Mouse (Mus musculus) limb, embryonic 11.5 days (tissue): ENCODE data around the gene Cd247. TPM values are rescaled to one million over a fixed set of nuclear protein-coding genes. Genes with fewer than 3 reads are reported as not detected.

ENCODE experiments used
- ATAC-seq: fragments of 200-750 bp; cut with Nextera tagmentation; 2 replicates; pipeline ENCODE4 v1.8.0; 2017; ENCODE audit warnings: low read depth; ENCODE audit not compliant: insufficient number of reproducible peaks, low FRiP score, low TSS enrichment
- DNase-seq: peaks from one replicate; pipeline ENCODE4 v3.0.0-alpha.2; 2015; ENCODE audit warnings: low spot score
- H3K27ac ChIP-seq: fragments of 300-500 bp; sonication (generic); replicated peaks from 2 replicates; pipeline ENCODE4 v1.5.1; 2014; ENCODE audit warnings: low read depth, mild to moderate bottlenecking, low read length
- H3K27me3 ChIP-seq: fragments of 300-500 bp; sonication (generic); 2 replicates; pipeline ENCODE4 v1.6.1; 2014; ENCODE audit warnings: mild to moderate bottlenecking, low read length, mixed read lengths; ENCODE audit not compliant: control insufficient read depth, insufficient read depth
- H3K36me3 ChIP-seq: fragments of 300-500 bp; sonication (generic); 2 replicates; pipeline ENCODE4 v1.6.1; 2014; ENCODE audit warnings: mild to moderate bottlenecking, low read length, moderate library complexity, mixed read lengths; ENCODE audit not compliant: control insufficient read depth, insufficient read depth
- H3K4me1 ChIP-seq: fragments of 300-500 bp; sonication (generic); 2 replicates; pipeline ENCODE4 v1.6.1; 2014; ENCODE audit warnings: low read length, mixed read lengths; ENCODE audit not compliant: control insufficient read depth, insufficient read depth
- H3K4me2 ChIP-seq: fragments of 300-500 bp; sonication (generic); 2 replicates; pipeline ENCODE4 v1.6.1; 2014; ENCODE audit warnings: low read depth, mild to moderate bottlenecking, moderate library complexity; ENCODE audit not compliant: severe bottlenecking
- H3K4me3 ChIP-seq: fragments of 300-500 bp; sonication (generic); 2 replicates; pipeline ENCODE4 v1.5.1; 2014; ENCODE audit warnings: low read depth, low read length
- H3K9ac ChIP-seq: fragments of 300-500 bp; sonication (generic); 2 replicates; pipeline ENCODE4 v1.6.1; 2014; ENCODE audit warnings: mild to moderate bottlenecking, low read length
- H3K9me3 ChIP-seq: fragments of 300-500 bp; sonication (generic); 2 replicates; pipeline ENCODE4 v1.6.1; 2016; ENCODE audit warnings: low read length; ENCODE audit not compliant: control insufficient read depth
- WGBS: fragments of 180-500 bp; shearing (Covaris S2); extraction: QIAGEN DNeasy Blood & Tissue Kit; methylation state at CpG from one replicate; pipeline ENCODE4 v1.1.7; 2014; 5-methylcytosine and 5-hydroxymethylcytosine counted together
- polyA plus RNA-seq: library from polyadenylated mRNA; unstranded; fragments of >200 nt; fragmentation: Nextera tagmentation; extraction: Ambion mirVana; gene quantifications from 2 replicates; pipeline ENCODE4 v1.2.1, GENCODE M21; 2014

Gene Cd247
- polyA plus RNA-seq, 1 experiment from 2014 or later = 1.6 TPM

DNA sequence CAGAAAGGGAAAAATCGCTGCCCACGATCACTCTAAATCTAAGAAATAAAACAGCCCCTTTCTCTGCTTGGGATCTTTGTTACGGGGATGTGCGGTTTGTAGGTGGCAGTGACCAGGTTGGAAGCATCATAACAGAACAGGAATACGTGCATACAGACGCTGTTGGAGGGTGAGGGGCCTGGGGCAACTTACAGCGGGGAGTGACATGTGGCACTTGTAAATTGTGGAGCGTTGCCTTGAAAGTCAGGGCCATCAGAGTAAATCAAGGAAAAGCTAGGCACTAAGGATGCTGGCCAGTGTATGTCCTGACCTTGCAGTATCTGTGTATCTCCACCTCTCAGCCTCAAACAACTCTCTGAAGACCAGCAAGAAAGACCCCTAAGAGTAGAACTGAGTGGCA, 59.9 kb downstream of the Cd247 start:
- ATAC-seq (no peak), DNase-seq (no peak)
- Histone ChIP-seq H3K27ac (no peak overlapping the region), H3K9me3 (no peaks in the 10 kb centered on the region), H3K4me2 (no peak overlapping the region), H3K27me3 (peaks cover 9% of the 10 kb centered on the region), H3K36me3 (no peaks in the 10 kb centered on the region), H3K9ac (no peak overlapping the region), H3K4me3 (no peak overlapping the region), H3K4me1 (peaks cover 11% of the 10 kb centered on the region)
- WGBS = 64% methylated on average over 8 of the region's 8 CpGs

DNA sequence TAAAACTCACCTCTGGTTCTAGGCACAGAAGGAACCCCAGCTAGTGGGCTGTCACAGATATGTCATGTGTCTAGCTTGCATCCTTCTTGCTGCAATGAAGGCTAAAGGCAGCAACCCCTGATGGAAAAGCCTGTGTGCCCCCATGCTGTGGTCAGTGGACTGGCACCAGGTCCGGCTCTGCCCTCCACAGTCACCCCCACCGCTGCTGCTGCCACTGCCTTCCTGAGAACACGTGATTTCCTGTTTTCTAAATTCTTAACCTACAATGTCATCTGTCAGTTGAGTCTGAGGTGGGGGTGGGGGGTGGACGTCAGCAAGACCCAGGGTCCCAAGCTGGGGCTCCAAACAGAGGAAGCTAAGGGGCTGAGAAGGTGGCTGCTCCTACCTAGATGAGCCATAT, 60.4 kb downstream of the Cd247 start:
- WGBS = 70% methylated on average over 4 of the region's 4 CpGs
- Histone ChIP-seq H3K36me3 (no peaks in the 10 kb centered on the region), H3K9me3 (no peaks in the 10 kb centered on the region), H3K27me3 (peaks cover 9% of the 10 kb centered on the region), H3K4me2 (no peak overlapping the region), H3K4me3 (no peak overlapping the region), H3K9ac (no peak overlapping the region), H3K27ac (no peak overlapping the region), H3K4me1 (peaks cover 11% of the 10 kb centered on the region)
- ATAC-seq (no peak), DNase-seq (no peak)

DNA sequence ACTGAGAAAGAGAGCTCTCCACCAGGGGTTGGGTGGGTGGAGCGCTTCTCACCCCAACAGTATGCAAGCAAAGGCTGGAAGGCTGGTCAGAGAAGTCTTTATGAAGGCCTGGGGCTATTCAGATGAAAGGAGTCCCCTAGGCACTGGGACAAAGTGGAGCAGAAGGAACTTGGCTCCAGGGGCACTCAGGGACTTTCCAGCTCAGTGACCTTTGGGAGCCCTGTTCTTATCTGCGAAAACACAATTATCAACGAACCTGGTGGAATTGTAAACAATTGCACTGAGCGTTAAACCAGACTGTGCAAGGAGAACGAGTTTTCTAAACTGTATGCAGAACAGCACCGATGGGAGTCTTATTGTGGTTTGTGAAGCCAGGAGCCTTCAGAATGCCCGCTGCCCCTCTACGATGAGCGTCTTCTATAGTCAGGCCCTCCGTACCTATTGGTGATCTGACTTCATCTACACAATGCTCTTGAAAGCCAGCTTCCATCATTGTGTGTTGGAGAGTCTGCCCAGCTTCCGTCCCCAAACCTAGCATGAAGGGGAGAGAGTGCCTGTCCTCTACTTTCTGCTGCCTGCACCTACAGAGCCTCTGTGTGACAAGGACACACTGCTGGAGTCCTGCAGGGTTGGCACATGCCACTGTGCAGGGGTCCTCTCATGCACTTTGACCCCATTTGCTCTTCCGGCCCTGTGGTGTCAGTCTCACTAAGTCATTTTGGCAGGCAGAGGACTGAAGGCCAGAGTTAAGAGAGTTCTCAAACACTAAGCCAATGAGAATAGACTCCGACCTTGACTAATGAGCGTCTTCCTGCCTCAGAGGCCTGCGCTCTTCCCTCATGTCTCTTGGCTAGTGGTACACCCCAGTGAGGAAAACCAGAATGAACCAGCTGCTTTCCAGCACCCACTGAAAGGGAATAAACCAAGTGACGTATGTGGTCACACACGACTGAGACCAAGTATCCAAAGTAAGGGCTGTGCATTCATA, 61.3 kb downstream of the Cd247 start:
- H3K27me3 ChIP-seq = peaks cover 9% of the 10 kb centered on the region
- H3K9ac ChIP-seq = no peak overlapping the region
- H3K27ac ChIP-seq = no peak overlapping the region
- ATAC-seq (no peak), DNase-seq (no peak)
- 79% methylated on average over 17 of the region's 17 CpGs for WGBS
- H3K9me3 ChIP-seq = no peaks in the 10 kb centered on the region
- H3K4me3 ChIP-seq = no peak overlapping the region
- no peak overlapping the region for H3K4me2 ChIP-seq
- H3K4me1 ChIP-seq = peaks cover 11% of the 10 kb centered on the region
- H3K36me3 ChIP-seq = no peaks in the 10 kb centered on the region

DNA sequence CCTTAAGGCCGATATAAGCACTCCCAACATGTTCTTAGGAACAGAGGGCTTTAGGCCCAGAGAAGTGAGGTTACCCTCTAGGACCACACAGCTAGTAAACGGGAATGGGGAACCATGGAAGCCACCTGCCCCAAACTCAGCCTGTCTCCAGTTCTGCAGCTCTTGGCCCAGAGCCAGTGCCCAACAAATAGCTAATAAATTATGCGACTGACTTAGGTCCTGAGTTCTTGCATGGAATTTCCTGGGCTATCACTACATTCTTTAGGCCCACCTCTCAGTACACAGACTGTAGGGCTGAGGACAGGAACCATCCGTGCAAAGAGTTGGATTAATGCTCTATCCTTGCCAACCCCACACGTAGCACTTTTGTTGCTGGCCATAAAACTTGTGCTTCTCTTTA, 63.6 kb downstream of the Cd247 start:
- Histone ChIP-seq H3K9ac (no peak overlapping the region), H3K4me2 (no peak overlapping the region), H3K27ac (no peak overlapping the region), H3K9me3 (no peaks in the 10 kb centered on the region), H3K36me3 (no peaks in the 10 kb centered on the region), H3K4me1 (peaks cover 5% of the 10 kb centered on the region; the same call in 1 of the 2 replicates), H3K27me3 (no peaks in the 10 kb centered on the region), H3K4me3 (no peak overlapping the region)
- 56% methylated on average over 5 of the region's 5 CpGs for WGBS
- DNase-seq (no peak), ATAC-seq (peak; percentile 12; the same call in 1 of the 2 replicates)

DNA sequence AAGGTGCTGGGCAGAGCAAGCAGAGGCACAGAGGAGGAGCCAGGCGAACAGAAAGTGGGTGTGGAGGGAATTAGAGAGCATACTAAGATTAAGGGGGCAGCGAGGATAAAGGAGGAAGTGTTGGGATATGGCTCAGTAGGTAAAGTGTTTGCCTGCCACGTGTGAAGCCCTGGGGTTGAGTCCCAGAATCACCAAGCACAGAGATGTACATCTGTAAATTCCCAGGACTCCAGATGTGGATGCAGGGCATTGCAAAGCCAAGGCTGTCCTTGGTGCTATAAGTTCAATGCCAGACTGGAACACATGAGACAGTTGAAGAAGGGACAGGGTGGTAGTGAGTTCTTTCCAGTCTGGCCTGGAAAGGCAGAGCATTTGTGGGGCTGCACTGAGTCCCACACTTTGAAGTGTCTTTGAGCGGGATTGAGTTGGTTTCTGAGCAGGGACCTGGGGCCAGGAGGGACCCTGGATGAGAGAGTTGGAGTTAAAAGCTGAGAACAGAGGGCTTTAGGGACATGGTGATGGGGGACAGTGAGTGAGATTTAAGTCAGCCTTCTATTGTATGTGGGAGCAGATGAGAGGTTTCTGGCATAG, 64.7 kb downstream of the Cd247 start:
- Histone ChIP-seq H3K9ac (no peak overlapping the region), H3K27me3 (no peaks in the 10 kb centered on the region), H3K4me2 (no peak overlapping the region), H3K4me3 (no peak overlapping the region), H3K4me1 (peaks cover 5% of the 10 kb centered on the region; the same call in 1 of the 2 replicates), H3K9me3 (no peaks in the 10 kb centered on the region), H3K36me3 (no peaks in the 10 kb centered on the region), H3K27ac (no peak overlapping the region)
- ATAC-seq (no peak), DNase-seq (no peak)
- WGBS = 39% methylated on average over 4 of the region's 4 CpGs

DNA sequence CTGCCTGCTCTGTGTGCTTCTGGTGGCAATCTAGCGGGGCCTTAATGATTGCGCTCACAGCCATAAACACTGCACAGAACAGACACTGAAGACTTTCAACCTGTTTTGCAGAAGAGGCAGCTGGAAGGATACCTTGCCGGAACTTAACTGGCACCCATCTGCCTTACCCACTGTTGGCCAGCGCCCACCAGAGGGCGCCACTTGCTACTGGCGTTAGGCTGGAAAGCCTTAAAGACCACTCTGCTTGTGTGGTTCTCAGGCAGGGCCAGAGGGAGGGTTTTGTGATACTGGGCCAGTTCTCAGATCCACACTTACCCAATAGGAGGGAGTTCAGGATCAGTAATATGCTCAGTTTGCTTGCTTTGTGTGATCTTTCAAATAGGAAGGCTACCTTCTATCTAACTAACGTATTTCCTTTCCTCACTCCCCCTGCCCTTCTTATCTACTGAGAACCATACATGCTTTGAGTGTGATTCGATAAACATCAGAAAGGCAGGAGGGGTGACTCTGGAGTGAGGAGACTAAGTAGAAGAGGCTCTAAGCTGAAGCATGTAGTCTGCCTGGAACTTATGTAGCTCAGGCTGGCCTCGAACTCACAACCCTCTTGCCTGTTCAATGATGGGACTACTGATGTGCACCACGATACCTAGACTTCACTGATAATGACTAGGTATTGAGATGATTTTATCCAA, 65.4 kb downstream of the Cd247 start:
- no peak overlapping the region for H3K27ac ChIP-seq
- H3K27me3 ChIP-seq = no peaks in the 10 kb centered on the region
- no peak overlapping the region for H3K9ac ChIP-seq
- H3K4me1 ChIP-seq = peaks cover 5% of the 10 kb centered on the region; the same call in 1 of the 2 replicates
- H3K4me2 ChIP-seq = no peak overlapping the region
- H3K4me3 ChIP-seq = no peak overlapping the region
- no peaks in the 10 kb centered on the region for H3K9me3 ChIP-seq
- no peaks in the 10 kb centered on the region for H3K36me3 ChIP-seq
- no peak for ATAC-seq
- peak; percentile 80 for DNase-seq
- WGBS = 56% methylated on average over 10 of the region's 10 CpGs

DNA sequence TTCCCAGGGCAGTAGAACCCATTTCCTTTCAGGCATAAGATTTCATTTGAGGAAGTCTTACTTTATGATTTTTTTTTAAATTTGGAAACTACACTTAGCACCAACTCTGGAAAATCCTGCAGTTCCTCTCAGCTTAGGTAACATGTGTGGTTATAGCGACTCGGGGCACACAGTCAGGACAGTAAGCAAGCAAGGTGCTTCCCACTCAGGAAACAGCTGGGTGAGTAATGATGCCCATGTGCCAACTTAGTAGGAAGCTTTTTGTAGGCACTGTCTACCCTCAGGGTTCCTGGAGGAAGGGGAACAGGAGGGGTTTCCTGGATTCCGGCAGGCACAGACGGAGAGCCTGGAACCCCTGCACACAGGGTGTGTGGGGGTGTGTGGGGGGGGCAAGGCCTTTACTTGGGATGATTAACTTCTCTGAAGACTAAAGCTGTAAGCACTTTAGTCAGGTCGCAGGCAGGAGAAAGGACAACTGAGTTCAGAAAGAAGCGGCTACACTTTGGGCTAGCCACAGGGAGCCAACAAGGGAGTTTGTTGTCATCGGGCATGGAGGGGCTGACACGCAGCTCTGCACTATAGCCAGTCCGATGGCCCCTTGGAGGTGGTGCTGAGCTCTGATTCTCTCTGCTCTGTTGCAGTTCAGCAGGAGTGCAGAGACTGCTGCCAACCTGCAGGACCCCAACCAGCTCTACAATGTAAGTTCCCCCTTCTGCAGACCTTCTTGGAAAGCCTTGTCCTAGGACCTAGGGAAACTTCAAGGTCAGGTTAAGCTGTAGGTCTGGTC, 67.5 kb downstream of the Cd247 start:
- whole genome bisulfite sequencing = 63% methylated on average over 9 of the region's 9 CpGs
- DNase-seq = peak; percentile 20

DNA sequence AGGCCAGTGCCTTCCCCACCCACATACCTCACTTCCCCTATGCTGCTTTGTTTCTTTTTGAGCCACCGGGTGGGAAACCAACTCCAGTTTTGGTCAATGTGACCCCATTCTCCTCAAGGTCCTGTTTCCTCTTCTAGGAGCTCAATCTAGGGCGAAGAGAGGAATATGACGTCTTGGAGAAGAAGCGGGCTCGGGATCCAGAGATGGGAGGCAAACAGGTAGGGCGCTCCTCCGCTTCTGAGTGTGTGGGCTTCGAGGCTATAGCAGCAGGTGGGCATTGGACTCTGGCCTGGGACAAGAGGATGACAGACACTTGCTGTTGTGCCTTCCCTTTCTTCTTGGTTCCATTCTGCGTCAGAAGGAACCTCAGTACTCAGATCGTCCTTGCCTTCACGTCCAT, 68.8 kb downstream of the Cd247 start:
- Histone ChIP-seq H3K36me3 (no peaks in the 10 kb centered on the region), H3K27ac (no peak overlapping the region), H3K27me3 (no peaks in the 10 kb centered on the region), H3K9ac (no peak overlapping the region), H3K4me2 (no peak overlapping the region), H3K4me1 (0 out of 2 replicates have a peak, but pooled peaks cover 3% of the 10 kb centered on the region), H3K9me3 (no peaks in the 10 kb centered on the region), H3K4me3 (no peak overlapping the region)
- ATAC-seq (no peak), DNase-seq (no peak)
- 94% methylated on average over 11 of the region's 11 CpGs for WGBS

More for the DNA sequence above, 67.5 kb downstream of the Cd247 start:
- Histone ChIP-seq H3K36me3 (no peaks in the 10 kb centered on the region), H3K27ac (no peak overlapping the region), H3K4me1 (peaks cover 8% of the 10 kb centered on the region; the same call in 1 of the 2 replicates), H3K9ac (no peak overlapping the region), H3K4me2 (no peak overlapping the region), H3K27me3 (no peaks in the 10 kb centered on the region), H3K4me3 (no peak overlapping the region), H3K9me3 (no peaks in the 10 kb centered on the region)
- ATAC-seq = no peak
